Mouse (Mus musculus): ENCODE data around the gene Mrfap1.

Gene Mrfap1

GRCm38 (mm10) chr5:36796296-36797014, at the start of gene Mrfap1:
TSS of gene Mrfap1 (minus strand) at chr5:36796772.
- peak; percentile 91 for DNase-seq (ENCODE audit: low read depth, low spot score)

- DNase-seq (ENCODE audit: low read depth, low spot score): no peak
Observed at GRCm38 (mm10) chr5:36844490-36844889, 47.9 kb upstream of the Mrfap1 start.

DNA sequence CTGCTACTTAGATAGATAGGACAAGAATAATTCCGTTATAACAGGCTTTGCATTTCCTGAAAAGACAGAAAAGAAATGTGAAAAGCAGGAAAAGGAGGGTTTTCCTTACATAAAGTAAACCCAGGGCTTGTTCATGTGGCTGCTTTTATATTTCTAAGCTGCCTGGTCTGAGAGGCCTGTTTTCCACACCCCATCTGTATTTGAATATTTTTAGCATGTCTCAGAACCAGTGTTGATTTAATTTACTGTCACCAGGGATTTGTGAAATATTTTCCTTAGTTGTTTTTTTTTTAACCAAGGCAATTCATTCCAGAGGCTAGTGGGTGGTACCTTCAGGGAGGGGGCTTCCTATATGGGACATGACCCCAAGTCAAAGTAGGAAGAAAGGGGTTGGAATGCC, 45.1 kb upstream of the Mrfap1 start:
- DNase-seq (ENCODE audit: low read depth, low spot score): peak; percentile 72

GRCm38 (mm10) chr5:36840092-36840491, 43.5 kb upstream of the Mrfap1 start:
- no peak for DNase-seq (ENCODE audit: low read depth, low spot score)

DNA sequence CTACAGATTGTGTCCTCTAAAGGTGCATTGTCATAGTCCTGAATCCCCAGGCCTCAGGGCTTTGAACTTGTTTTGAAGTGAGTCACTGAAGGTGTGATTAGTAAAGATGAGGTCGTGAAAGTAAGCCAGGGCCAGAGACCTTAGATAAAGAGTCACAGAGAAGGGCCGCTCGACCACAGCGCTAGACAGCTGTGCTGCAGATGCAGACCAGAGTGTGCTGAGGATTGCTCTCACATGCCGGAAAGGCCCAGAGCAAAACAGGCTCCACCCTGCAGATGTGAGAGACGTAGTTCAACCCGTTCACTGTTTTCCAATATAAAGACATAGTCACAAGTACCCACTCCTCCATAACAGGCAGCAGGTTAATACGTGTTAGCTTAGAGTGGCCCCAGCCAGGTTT, 43.0 kb upstream of the Mrfap1 start:
- DNase-seq (ENCODE audit: low read depth, low spot score): no peak

GRCm38 (mm10) chr5:36839032-36839431, 42.5 kb upstream of the Mrfap1 start:
- no peak for DNase-seq (ENCODE audit: low read depth, low spot score)

- peak; percentile 84 for DNase-seq (ENCODE audit: low read depth, low spot score)
Observed at GRCm38 (mm10) chr5:36835933-36836332, 39.4 kb upstream of the Mrfap1 start.

- no peak for DNase-seq (ENCODE audit: low read depth, low spot score)
Observed at GRCm38 (mm10) chr5:36831272-36831671, 34.7 kb upstream of the Mrfap1 start.

- DNase-seq (ENCODE audit: low read depth, low spot score): peak; percentile 94
Observed at GRCm38 (mm10) chr5:36829913-36830879, 33.6 kb upstream of the Mrfap1 start, which contains the start of gene Man2b2. TSS of gene Man2b2 (minus strand) at chr5:36830653.

DNA sequence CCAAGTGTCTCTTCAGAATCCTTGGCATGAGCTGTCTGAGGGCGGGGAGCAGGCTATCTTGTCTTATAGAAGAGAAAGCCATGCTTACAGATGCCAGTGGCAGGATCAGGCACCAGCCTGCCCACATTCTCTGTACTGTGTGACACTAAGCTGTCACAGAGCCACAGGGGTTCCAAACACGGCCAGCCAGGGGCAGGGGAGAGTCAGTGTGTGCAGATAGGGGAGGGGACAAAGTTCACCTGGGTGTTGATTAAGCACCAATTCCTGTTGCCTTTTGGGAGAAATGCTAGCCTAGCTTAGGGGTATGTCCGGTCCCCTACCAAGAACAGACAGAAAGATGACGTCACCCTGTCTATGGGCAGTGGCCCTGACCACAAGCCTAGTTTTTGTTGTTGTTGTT, 32.5 kb upstream of the Mrfap1 start:
- no peak for DNase-seq (ENCODE audit: low read depth, low spot score)

DNA sequence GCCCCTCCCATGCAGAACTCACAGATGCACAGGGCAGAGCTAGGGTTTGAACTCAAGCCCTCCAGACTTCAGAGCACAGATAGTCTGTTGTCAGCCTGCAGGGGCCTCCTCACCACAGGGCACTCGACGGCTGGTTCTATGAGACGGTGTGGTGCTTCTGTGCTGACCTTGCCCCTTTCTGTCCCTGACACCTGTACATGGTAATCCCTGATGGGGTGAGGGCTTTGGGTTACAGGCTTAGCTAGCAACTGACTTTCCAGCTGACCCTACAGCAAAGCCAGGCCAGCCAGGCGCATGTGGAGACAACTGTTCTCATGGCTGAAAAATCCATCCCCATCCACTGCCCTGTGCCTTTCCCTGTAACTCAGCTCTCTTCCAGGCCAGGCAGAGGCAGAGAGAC, 26.3 kb upstream of the Mrfap1 start:
- no peak for DNase-seq (ENCODE audit: low read depth, low spot score)

GRCm38 (mm10) chr5:36820142-36820541, 23.6 kb upstream of the Mrfap1 start:
- DNase-seq (ENCODE audit: low read depth, low spot score): peak; percentile 79

- DNase-seq (ENCODE audit: low read depth, low spot score): no peak
Observed at GRCm38 (mm10) chr5:36819742-36820141, 23.2 kb upstream of the Mrfap1 start.

- DNase-seq (ENCODE audit: low read depth, low spot score): peak; percentile 64
Observed at GRCm38 (mm10) chr5:36817738-36818137, 21.2 kb upstream of the Mrfap1 start.

DNA sequence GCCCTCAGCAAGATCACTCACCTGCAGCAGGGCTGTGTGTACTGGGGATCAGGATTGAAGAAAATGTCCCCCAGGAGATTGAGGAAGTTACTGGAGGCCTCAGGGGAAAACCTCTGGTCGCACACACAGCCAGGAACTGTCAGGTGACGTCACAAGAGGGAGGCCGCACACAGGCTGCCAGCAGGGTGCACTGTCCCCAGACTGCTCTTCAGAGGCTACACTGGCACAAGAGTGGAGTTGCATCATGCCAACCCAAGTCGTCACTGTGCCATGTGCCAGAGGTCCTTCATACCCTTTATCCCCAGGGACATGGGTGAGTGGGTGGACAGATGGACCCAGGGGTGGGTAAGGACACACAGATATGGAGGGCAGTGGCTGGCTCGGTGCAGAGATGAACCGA, 18.0 kb upstream of the Mrfap1 start:
- DNase-seq (ENCODE audit: low read depth, low spot score): peak; percentile 36

DNA sequence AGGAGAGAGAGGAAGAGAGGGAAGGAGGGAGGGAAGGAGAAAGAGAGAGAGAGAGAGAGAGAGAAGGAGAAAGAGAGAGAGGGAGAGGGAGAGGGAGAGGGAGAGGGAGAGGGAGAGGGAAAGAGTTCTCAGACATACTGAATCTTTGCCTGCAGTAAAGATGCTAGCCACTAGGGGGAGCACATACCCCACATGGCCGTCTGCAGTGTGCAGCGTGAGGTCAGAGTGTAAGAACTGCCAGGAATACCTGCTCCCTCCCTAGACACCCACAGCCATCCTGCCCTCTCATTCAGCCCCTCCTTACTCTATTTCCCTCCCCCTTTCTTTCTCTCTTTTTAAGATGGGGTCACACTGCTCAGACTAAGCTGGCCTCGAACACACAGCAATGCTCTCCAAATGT, 14.8 kb upstream of the Mrfap1 start:
- DNase-seq (ENCODE audit: low read depth, low spot score): peak; percentile 89

GRCm38 (mm10) chr5:36810634-36811033, 14.1 kb upstream of the Mrfap1 start:
- no peak for DNase-seq (ENCODE audit: low read depth, low spot score)

DNA sequence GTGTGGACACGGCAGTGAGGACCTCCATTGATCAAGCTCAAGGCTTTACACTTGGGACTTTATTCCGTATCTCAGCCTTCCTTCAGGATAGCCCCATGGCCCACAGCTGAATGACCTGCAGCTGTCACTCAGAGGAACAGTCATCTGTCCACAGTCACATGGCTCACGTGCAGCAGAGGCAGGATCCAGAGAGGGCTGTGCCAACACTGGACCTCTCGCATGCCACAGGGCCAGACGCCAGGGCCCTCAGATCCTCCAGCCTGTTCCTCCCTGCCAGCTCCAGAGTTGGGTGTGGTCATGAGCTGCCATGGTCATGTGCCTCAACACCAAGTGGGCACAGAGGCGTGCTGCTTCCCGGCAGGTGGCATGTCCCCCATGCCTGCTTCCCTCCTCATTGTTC, 12.6 kb upstream of the Mrfap1 start:
- DNase-seq (ENCODE audit: low read depth, low spot score): no peak

DNA sequence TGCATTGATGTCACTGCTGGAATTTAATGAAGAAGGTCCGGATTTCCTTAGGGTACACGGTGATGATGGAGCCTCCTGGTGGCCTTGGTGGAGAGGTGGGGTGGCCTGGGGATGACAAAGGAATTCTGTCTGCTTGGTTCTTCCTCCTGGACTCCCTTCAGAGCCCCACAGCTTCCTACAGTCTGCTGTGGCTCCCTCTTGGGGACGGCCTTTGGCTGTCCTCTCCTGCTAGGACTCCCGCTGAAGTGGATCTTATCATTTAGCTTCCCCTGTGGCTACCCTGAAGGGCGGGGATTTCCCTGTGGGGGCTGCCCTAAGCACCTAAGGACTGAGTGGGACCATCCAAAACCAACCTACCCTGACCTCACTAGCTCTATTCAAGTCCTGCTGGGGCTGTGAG, 10.5 kb upstream of the Mrfap1 start:
- peak; percentile 31 for DNase-seq (ENCODE audit: low read depth, low spot score)

- DNase-seq (ENCODE audit: low read depth, low spot score): peak; percentile 77
Observed at GRCm38 (mm10) chr5:36797291-36797690, 719 bp upstream of the Mrfap1 start.

- DNase-seq (ENCODE audit: low read depth, low spot score): peak; percentile 86
Observed at GRCm38 (mm10) chr5:36795647-36796295, 801 bp downstream of the Mrfap1 start.

- DNase-seq (ENCODE audit: low read depth, low spot score): peak; percentile 41
Observed at GRCm38 (mm10) chr5:36791861-36792260, 4.7 kb downstream of the Mrfap1 start.

Data from 3T3-L1 (cell line).